ENCODE assay signal across 27 mouse cellular contexts in the genomic region with DNA sequence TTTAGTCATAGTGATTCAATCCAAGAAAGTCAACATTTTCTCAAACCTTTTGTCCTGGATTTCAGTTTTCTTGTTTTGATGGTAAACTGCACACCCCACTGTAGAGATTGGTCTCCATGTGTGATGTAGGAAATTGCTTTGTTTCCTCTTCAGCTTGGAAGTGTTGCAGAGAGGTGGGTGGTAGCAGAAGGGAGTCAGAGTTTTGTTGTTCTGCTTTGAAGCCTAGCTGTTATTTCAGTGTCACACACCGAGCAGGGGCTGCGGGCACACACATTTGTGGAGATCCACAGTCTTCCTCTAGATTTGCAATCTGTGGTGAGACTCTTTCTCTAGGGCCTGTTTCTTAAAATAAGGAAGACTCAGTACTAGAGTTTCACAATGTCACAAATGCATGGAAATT. TPM values are rescaled to one million over a fixed set of nuclear protein-coding genes. Genes with fewer than 3 reads are reported as not detected.
DNase-seq lines count a peak whose midpoint lies in the region; ATAC-seq lines count a peak whose summit lies in the region.
"Had no signal": no experiment of that assay in that cellular context is flagged by ENCODE, and none has a peak within 500 bp of the region (broad histone marks: within the 10 kb centered on the region; RNA-seq: fewer than 3 reads in every experiment).

No protein-coding gene starts in this region.

- no peak for DNase-seq in frontal cortex, adult 2 months (ENCODE audit: extremely low spot score in 1 of 2, low spot score in 1 of 2)
- peak; percentile 39 to 65 for DNase-seq in layer of hippocampus, adult 18-20 months (ENCODE audit: low spot score in 2 of 2)
- no peak for DNase-seq in layer of hippocampus, postnatal 10 days (ENCODE audit: low spot score in 2 of 2)
- peak; percentile 31 for DNase-seq in right cerebral cortex, adult 18-20 months
- DNase-seq in right cerebral cortex, adult 2 months (ENCODE audit: low spot score in 2 of 2): no peak
- DNase-seq in layer of hippocampus, adult 9-11 months: peak; percentile 51
- DNase-seq: adrenal gland, adult 8-10 months; adrenal gland, postnatal 14 days; adrenal gland, postnatal 36 days; B cell, adult 2 months; cerebellum, adult 11 months; cerebellum, adult 18-20 months; cerebellum, adult 8-10 months; cerebellum, adult 9-11 months; cerebellum, postnatal 14 days; cerebellum, postnatal 36 days; embryo, embryonic 11 days had no signal

- ATAC-seq in frontal cortex, adult (ENCODE audit: low TSS enrichment): peak; percentile 54
- no peak for ATAC-seq in monocyte, adult 5-6 weeks (replicated peaks; ENCODE audit: insufficient number of reproducible peaks, low FRiP score, low TSS enrichment, poor library complexity, severe bottlenecking)
- ATAC-seq: activated CD4-positive, CD25-positive, alpha-beta regulatory T cell, adult 4 months; CD4-positive, CD25-positive, alpha-beta regulatory T cell, adult 4 months; forebrain, embryonic 14.5 days; Patski had no signal

RNA-seq across cellular contexts. Expression of a gene that starts 8.0 kb away (rescaled TPM):
- 22.7 and 24.4 TPM in 2 replicates for polyA plus RNA-seq in frontal cortex, adult 2 months (2012; rRNA removed)
- 10 to 100 TPM; 32.8 to 35.6 TPM for total RNA-seq in layer of hippocampus, adult 18-20 months (2021)
- 10 to 100 TPM; 60.2 to 62.7 TPM for total RNA-seq in layer of hippocampus, postnatal 10 days (2021)
- total RNA-seq in monocyte, adult 5-6 weeks (2017): not detected in 3 replicates
- total RNA-seq: CH12.LX; common myeloid progenitor, adult 5-6 weeks had no signal
- polyA plus RNA-seq: activated CD4-positive, CD25-positive, alpha-beta regulatory T cell, adult 4 months; CD4-positive, CD25-positive, alpha-beta regulatory T cell, adult 4 months; erythroblast, embryonic 14.5 days; G1E; Patski had no signal

Comparison
In these comparisons a context has a peak if more than half of its experiments do, and no peak if none do; other contexts are left out.
1. DNase-seq: peak in layer of hippocampus, adult 18-20 months (2 of 2), right cerebral cortex, adult 18-20 months (single experiment) and layer of hippocampus, adult 9-11 months (single experiment); none in frontal cortex, adult 2 months (0 of 2), layer of hippocampus, postnatal 10 days (0 of 2) and right cerebral cortex, adult 2 months (0 of 2).
2. RNA of a gene that starts 8.0 kb away (total RNA-seq): 60.2 to 62.7 TPM in layer of hippocampus, postnatal 10 days and 32.8 to 35.6 TPM in layer of hippocampus, adult 18-20 months; not detected in monocyte, adult 5-6 weeks; every median in the first group is over 10 times any median in the second.